Mouse (Mus musculus) midbrain, embryonic 14.5 days (tissue): ENCODE data around the gene Tpd52l1. TPM values are rescaled to one million over a fixed set of nuclear protein-coding genes. Genes with fewer than 3 reads are reported as not detected.
A peak's percentile ranks its signal among the peaks of the same experiment; 100 is the strongest.

Experiments
- ATAC-seq: fragments of 200-750 bp; cut with Nextera tagmentation; 2 replicates; pipeline ENCODE4 v1.8.0; 2017; ENCODE audit warnings: moderate number of reproducible peaks, moderate library complexity; ENCODE audit not compliant: low FRiP score, low TSS enrichment
- DNase-seq: peaks from one replicate; pipeline ENCODE4 v3.0.0-alpha.2; 2015
- H3K27ac ChIP-seq: fragments of 300-500 bp; sonication (generic); replicated peaks from 2 replicates; pipeline ENCODE4 v1.5.1; 2014; ENCODE audit warnings: mild to moderate bottlenecking, low read depth, low read length, moderate library complexity
- H3K27me3 ChIP-seq: fragments of 300-500 bp; sonication (generic); 2 replicates; pipeline ENCODE4 v1.6.1; 2014; ENCODE audit warnings: low read length, control low read depth, mixed read lengths; ENCODE audit not compliant: control insufficient read depth, insufficient read depth
- H3K36me3 ChIP-seq: fragments of 300-500 bp; sonication (generic); 2 replicates; pipeline ENCODE4 v1.6.1; 2014; ENCODE audit warnings: low read length, control low read depth; ENCODE audit not compliant: control insufficient read depth, insufficient read depth
- H3K4me1 ChIP-seq: fragments of 300-500 bp; sonication (generic); 2 replicates; pipeline ENCODE4 v1.6.1; 2014; ENCODE audit warnings: mild to moderate bottlenecking, antibody characterized with exemption, low read length, control low read depth; ENCODE audit not compliant: control insufficient read depth, insufficient read depth
- H3K4me2 ChIP-seq: fragments of 300-500 bp; sonication (generic); 2 replicates; pipeline ENCODE4 v1.6.1; 2014; ENCODE audit warnings: mild to moderate bottlenecking, low read length, moderate library complexity
- H3K4me3 ChIP-seq: fragments of 300-500 bp; sonication (generic); replicated peaks from 2 replicates; pipeline ENCODE4 v1.5.1; 2014; ENCODE audit warnings: low read depth, low read length
- H3K9ac ChIP-seq: fragments of 300-500 bp; sonication (generic); replicated peaks from 2 replicates; pipeline ENCODE4 v1.6.1; 2014; ENCODE audit warnings: mild to moderate bottlenecking, low read length, moderate library complexity
- H3K9me3 ChIP-seq: fragments of 300-500 bp; sonication (generic); 2 replicates; pipeline ENCODE4 v1.6.1; 2016; ENCODE audit warnings: low read length, control low read depth, mixed read lengths; ENCODE audit not compliant: control insufficient read depth
- WGBS: fragments of 180-500 bp; shearing (Covaris S2); extraction: QIAGEN DNeasy Blood & Tissue Kit; methylation state at CpG from one replicate; pipeline ENCODE4 v1.1.7; 2014; 5-methylcytosine and 5-hydroxymethylcytosine counted together
- polyA plus RNA-seq: library from polyadenylated mRNA; unstranded; fragments of >200 nt; fragmentation: Nextera tagmentation; extraction: Ambion mirVana; gene quantifications from 2 replicates; pipeline ENCODE4 v1.2.1, GENCODE M21; 2014

Gene Tpd52l1
- polyA plus RNA-seq, 1 experiment from 2014 or later, result 35.9 TPM

- Histone ChIP-seq H3K9me3 (no peaks in the 10 kb centered on the region), H3K4me1 (no peaks in the 10 kb centered on the region), H3K27me3 (no peaks in the 10 kb centered on the region), H3K36me3 (peaks cover 13% of the 10 kb centered on the region; the same call in 1 of the 2 replicates), H3K4me3 (no peak overlapping the region), H3K4me2 (no peak overlapping the region), H3K27ac (no peak overlapping the region), H3K9ac (no peak overlapping the region)
- WGBS, result 92% methylated on average over 1 of the region's 1 CpGs
- ATAC-seq (no peak), DNase-seq (no peak)
Measured at GRCm38 (mm10) chr10:31329436-31329835, 116.3 kb downstream of the Tpd52l1 start.

- Histone ChIP-seq H3K36me3 (peaks cover 8% of the 10 kb centered on the region; the same call in 1 of the 2 replicates), H3K4me1 (peaks cover 9% of the 10 kb centered on the region), H3K9ac (no peak overlapping the region), H3K4me3 (no peak overlapping the region), H3K9me3 (no peaks in the 10 kb centered on the region), H3K27ac (no peak overlapping the region), H3K4me2 (no peak overlapping the region), H3K27me3 (no peaks in the 10 kb centered on the region)
- WGBS, result 93% methylated on average over 5 of the region's 5 CpGs
- DNase-seq, result no peak
- ATAC-seq, result no peak
Measured at GRCm38 (mm10) chr10:31318491-31318890, 127.3 kb downstream of the Tpd52l1 start.

GRCm38 (mm10) chr10:31312865-31313848, 132.6 kb downstream of the Tpd52l1 start, which contains the start of gene Hddc2:
TSS of gene Hddc2 (plus strand) at chr10:31313383.
- H3K36me3 ChIP-seq, result 0 out of 2 replicates have a peak, but pooled peaks cover 1% of the 10 kb centered on the region
- 4% methylated on average over 42 of the region's 44 CpGs for WGBS
- H3K4me3 ChIP-seq, result peak within 1 kb of the TSS; percentile 72
- peak within 1 kb of the TSS; percentile 73 for H3K9ac ChIP-seq
- H3K4me1 ChIP-seq, result peaks cover 9% of the 10 kb centered on the region
- peak; percentile 95 for ATAC-seq
- peak within 1 kb of the TSS; percentile 57 for H3K4me2 ChIP-seq
- H3K27me3 ChIP-seq, result no peaks in the 10 kb centered on the region
- H3K27ac ChIP-seq, result peak within 1 kb of the TSS; percentile 85
- peak; percentile 87 for DNase-seq
- no peaks in the 10 kb centered on the region for H3K9me3 ChIP-seq

- Histone ChIP-seq H3K27ac (no peak overlapping the region), H3K4me2 (no peak overlapping the region), H3K9ac (no peak overlapping the region), H3K27me3 (no peaks in the 10 kb centered on the region), H3K9me3 (no peaks in the 10 kb centered on the region), H3K4me3 (no peak overlapping the region), H3K36me3 (no peaks in the 10 kb centered on the region), H3K4me1 (no peaks in the 10 kb centered on the region)
- DNase-seq (no peak), ATAC-seq (0 out of 2 replicates have a peak, but pooled peaks have one; percentile 7)
- WGBS, result 33% methylated on average over 1 of the region's 1 CpGs
Measured at GRCm38 (mm10) chr10:31307024-31307598, 138.6 kb downstream of the Tpd52l1 start.

GRCm38 (mm10) chr10:31303446-31303845, 142.3 kb downstream of the Tpd52l1 start:
- Histone ChIP-seq H3K36me3 (no peaks in the 10 kb centered on the region), H3K9me3 (no peaks in the 10 kb centered on the region), H3K27me3 (no peaks in the 10 kb centered on the region), H3K4me1 (no peaks in the 10 kb centered on the region), H3K4me2 (no peak overlapping the region), H3K27ac (no peak overlapping the region), H3K9ac (no peak overlapping the region), H3K4me3 (no peak overlapping the region)
- DNase-seq (no peak), ATAC-seq (no peak)
- 95% methylated on average over 2 of the region's 2 CpGs for WGBS

- no peaks in the 10 kb centered on the region for H3K27me3 ChIP-seq
- H3K4me3 ChIP-seq, result no peak overlapping the region
- ATAC-seq (no peak), DNase-seq (no peak)
- H3K36me3 ChIP-seq, result no peaks in the 10 kb centered on the region
- no peak overlapping the region for H3K4me2 ChIP-seq
- H3K9ac ChIP-seq, result no peak overlapping the region
- no peaks in the 10 kb centered on the region for H3K9me3 ChIP-seq
- no peak overlapping the region for H3K27ac ChIP-seq
- WGBS, result 88% methylated on average over 1 of the region's 1 CpGs
- H3K4me1 ChIP-seq, result peaks cover 9% of the 10 kb centered on the region
Measured at GRCm38 (mm10) chr10:31300292-31300691, 145.5 kb downstream of the Tpd52l1 start.

- peak; percentile 51; the same call in 1 of the 2 replicates for ATAC-seq
- WGBS, result 44% methylated on average over 6 of the region's 6 CpGs
- no peak overlapping the region for H3K4me2 ChIP-seq
Measured at GRCm38 (mm10) chr10:31298921-31299574, 146.7 kb downstream of the Tpd52l1 start.

GRCm38 (mm10) chr10:31298263-31298662, 147.5 kb downstream of the Tpd52l1 start:
- Histone ChIP-seq H3K27ac (no peak overlapping the region), H3K9ac (no peak overlapping the region), H3K4me2 (no peak overlapping the region), H3K9me3 (no peaks in the 10 kb centered on the region), H3K27me3 (no peaks in the 10 kb centered on the region), H3K4me3 (no peak overlapping the region), H3K36me3 (no peaks in the 10 kb centered on the region), H3K4me1 (peaks cover 9% of the 10 kb centered on the region)
- ATAC-seq (no peak), DNase-seq (no peak)
- WGBS, result 58% methylated on average over 2 of the region's 2 CpGs

More at GRCm38 (mm10) chr10:31298921-31299574, 146.7 kb downstream of the Tpd52l1 start:
- Histone ChIP-seq H3K4me3 (no peak overlapping the region), H3K9me3 (no peaks in the 10 kb centered on the region), H3K9ac (no peak overlapping the region), H3K36me3 (no peaks in the 10 kb centered on the region), H3K4me1 (peaks cover 9% of the 10 kb centered on the region), H3K27ac (no peak overlapping the region), H3K27me3 (no peaks in the 10 kb centered on the region)
- DNase-seq, result peak; percentile 88
